Mouse (Mus musculus): ENCODE results near the gene Tbcd. TPM values are rescaled to one million over a fixed set of nuclear protein-coding genes. Genes with fewer than 3 reads are reported as not detected.
A peak's percentile ranks its signal among the peaks of the same experiment; 100 is the strongest.

Gene Tbcd
- total RNA-seq, 1 experiment, result 68.6 TPM

GRCm38 (mm10) chr11:121439686-121440292, 12.0 kb upstream of the Tbcd start:
- in situ Hi-C loops (cut with MboI; ENCODE audit: low sequenced_read_pairs in 2 of 2, unreplicated experiment in 2 of 2), result no loop called here
- no peak overlapping the region for H3K27ac ChIP-seq (ENCODE audit: insufficient read depth, low read depth, low read length, poor library complexity, severe bottlenecking)
- TF ChIP-seq ZC3H11A (IDR thresholded peaks at IDR 0.05; ENCODE audit: borderline replicate concordance, low read depth, low read length) (no peak), CHD2 (IDR thresholded peaks at IDR 0.05; ENCODE audit: low read depth, low read length) (no peak), MAFK (IDR thresholded peaks at IDR 0.05; ENCODE audit: insufficient read depth, low read depth, low read length) (no peak)

GRCm38 (mm10) chr11:121441653-121442052, 10.1 kb upstream of the Tbcd start:
- H3K36me3 ChIP-seq (ENCODE audit: control insufficient read depth, insufficient read depth, low read length, poor library complexity, severe bottlenecking), result no peaks in the 10 kb centered on the region
- TF ChIP-seq MAFK (IDR thresholded peaks at IDR 0.05; ENCODE audit: insufficient read depth, low read depth, low read length) (no peak), HCFC1 (IDR thresholded peaks at IDR 0.05; ENCODE audit: borderline replicate concordance, insufficient read depth, low read length) (no peak)
- no peak overlapping the region for H3K27ac ChIP-seq (ENCODE audit: insufficient read depth, low read depth, low read length, poor library complexity, severe bottlenecking)
- DNase-seq (ENCODE audit: low read depth, low spot score), result no peak
- H3K9me3 ChIP-seq (ENCODE audit: control insufficient read depth, insufficient read depth, low read depth, low read length), result no peaks in the 10 kb centered on the region
- 0 out of 4 replicates have a peak, but pooled peaks cover 0 to 2% of the 10 kb centered on the region in 2 experiments for H3K4me1 ChIP-seq (ENCODE audit: control insufficient read depth in 2 of 2, insufficient read depth in 2 of 2, low read length in 2 of 2, poor library complexity in 1 of 2)
- no peak overlapping the region for H3K4me3 ChIP-seq (ENCODE audit: insufficient read depth in 1 of 2, low read depth in 1 of 2, low read length in 2 of 2, poor library complexity in 1 of 2, severe bottlenecking in 1 of 2)
- H3K9ac ChIP-seq (ENCODE audit: insufficient read depth, low read depth, low read length, poor library complexity, severe bottlenecking), result no peak overlapping the region
- in situ Hi-C loops (cut with MboI; ENCODE audit: low sequenced_read_pairs in 2 of 2, unreplicated experiment in 2 of 2), result no loop called here

More at GRCm38 (mm10) chr11:121439686-121440292, 12.0 kb upstream of the Tbcd start:
- Histone ChIP-seq H3K9ac (ENCODE audit: insufficient read depth, low read depth, low read length, poor library complexity, severe bottlenecking) (no peak overlapping the region), H3K36me3 (ENCODE audit: control insufficient read depth, insufficient read depth, low read length, poor library complexity, severe bottlenecking) (no peaks in the 10 kb centered on the region), H3K9me3 (ENCODE audit: control insufficient read depth, insufficient read depth, low read depth, low read length) (no peaks in the 10 kb centered on the region), H3K4me1 (ENCODE audit: control insufficient read depth in 2 of 2, insufficient read depth in 2 of 2, low read length in 2 of 2, poor library complexity in 1 of 2) (0 out of 4 replicates have a peak, but pooled peaks cover 0 to 2% of the 10 kb centered on the region in 2 experiments), H3K4me3 (ENCODE audit: insufficient read depth in 1 of 2, low read depth in 1 of 2, low read length in 2 of 2, poor library complexity in 1 of 2, severe bottlenecking in 1 of 2) (no peak overlapping the region)
- DNase-seq (ENCODE audit: low read depth, low spot score), result no peak

GRCm38 (mm10) chr11:121442076-121442475, 9.7 kb upstream of the Tbcd start:
- H3K4me1 ChIP-seq (ENCODE audit: control insufficient read depth in 2 of 2, insufficient read depth in 2 of 2, low read length in 2 of 2, poor library complexity in 1 of 2), result 0 out of 4 replicates have a peak, but pooled peaks cover 0 to 2% of the 10 kb centered on the region in 2 experiments
- H3K4me3 ChIP-seq (ENCODE audit: insufficient read depth in 1 of 2, low read depth in 1 of 2, low read length in 2 of 2, poor library complexity in 1 of 2, severe bottlenecking in 1 of 2), result no peak overlapping the region
- no peak for TF ChIP-seq HCFC1 (IDR thresholded peaks at IDR 0.05; ENCODE audit: borderline replicate concordance, insufficient read depth, low read length)
- no peak for TF ChIP-seq CHD2 (IDR thresholded peaks at IDR 0.05; ENCODE audit: low read depth, low read length)
- TF ChIP-seq ZNF384 (IDR thresholded peaks at IDR 0.05; ENCODE audit: low read depth, low read length), result no peak
- no peak for TF ChIP-seq MAFK (IDR thresholded peaks at IDR 0.05; ENCODE audit: insufficient read depth, low read depth, low read length)
- no peak for TF ChIP-seq ZC3H11A (IDR thresholded peaks at IDR 0.05; ENCODE audit: borderline replicate concordance, low read depth, low read length)
- H3K36me3 ChIP-seq (ENCODE audit: control insufficient read depth, insufficient read depth, low read length, poor library complexity, severe bottlenecking), result no peaks in the 10 kb centered on the region
- H3K27ac ChIP-seq (ENCODE audit: insufficient read depth, low read depth, low read length, poor library complexity, severe bottlenecking), result no peak overlapping the region
- no peak overlapping the region for H3K9ac ChIP-seq (ENCODE audit: insufficient read depth, low read depth, low read length, poor library complexity, severe bottlenecking)
- in situ Hi-C loops (cut with MboI; ENCODE audit: low sequenced_read_pairs in 2 of 2, unreplicated experiment in 2 of 2), result no loop called here
- no peaks in the 10 kb centered on the region for H3K9me3 ChIP-seq (ENCODE audit: control insufficient read depth, insufficient read depth, low read depth, low read length)
- no peak for DNase-seq (ENCODE audit: low read depth, low spot score)

- Histone ChIP-seq H3K4me1 (ENCODE audit: control insufficient read depth in 2 of 2, insufficient read depth in 2 of 2, low read length in 2 of 2, poor library complexity in 1 of 2) (peaks cover 2 to 4% of the 10 kb centered on the region in 2 experiments; a peak in 3 of 4 replicates), H3K27ac (ENCODE audit: insufficient read depth, low read depth, low read length, poor library complexity, severe bottlenecking) (no peak overlapping the region), H3K36me3 (ENCODE audit: control insufficient read depth, insufficient read depth, low read length, poor library complexity, severe bottlenecking) (peaks cover 5% of the 10 kb centered on the region; the same call in 1 of the 2 replicates), H3K4me3 (ENCODE audit: insufficient read depth in 1 of 2, low read depth in 1 of 2, low read length in 2 of 2, poor library complexity in 1 of 2, severe bottlenecking in 1 of 2) (peak overlapping the region; percentile 87 to 99; a peak in 3 of 4 replicates), H3K9ac (ENCODE audit: insufficient read depth, low read depth, low read length, poor library complexity, severe bottlenecking) (no peak overlapping the region), H3K9me3 (ENCODE audit: control insufficient read depth, insufficient read depth, low read depth, low read length) (no peaks in the 10 kb centered on the region)
- TF ChIP-seq CHD2 (IDR thresholded peaks at IDR 0.05; ENCODE audit: low read depth, low read length), result no peak
- no peak for TF ChIP-seq MAFK (IDR thresholded peaks at IDR 0.05; ENCODE audit: insufficient read depth, low read depth, low read length)
- no peak for TF ChIP-seq ZNF384 (IDR thresholded peaks at IDR 0.05; ENCODE audit: low read depth, low read length)
- TF ChIP-seq HCFC1 (IDR thresholded peaks at IDR 0.05; ENCODE audit: borderline replicate concordance, insufficient read depth, low read length), result no peak
- no peak for TF ChIP-seq ZC3H11A (IDR thresholded peaks at IDR 0.05; ENCODE audit: borderline replicate concordance, low read depth, low read length)
- in situ Hi-C loops (cut with MboI; ENCODE audit: low sequenced_read_pairs in 2 of 2, unreplicated experiment in 2 of 2), result no loop called here
- DNase-seq (ENCODE audit: low read depth, low spot score), result no peak
Measured at GRCm38 (mm10) chr11:121451216-121451726, 478 bp upstream of the Tbcd start.

Data from ES-E14 (cell line).